Mouse (Mus musculus) forebrain, embryonic 16.5 days (tissue): ENCODE measurements around the gene Slc17a6. TPM values are rescaled to one million over a fixed set of nuclear protein-coding genes. Genes with fewer than 3 reads are reported as not detected.

ENCODE experiments used
- ATAC-seq: fragments of 200-750 bp; cut with Nextera tagmentation; 2 replicates; pipeline ENCODE4 v1.8.0; 2017; ENCODE audit warnings: mild to moderate bottlenecking, moderate library complexity
- H3K27ac ChIP-seq: fragments of 300-500 bp; sonication (generic); 2 replicates; pipeline ENCODE4 v1.5.1; 2014; ENCODE audit warnings: low read length, control low read depth
- H3K27me3 ChIP-seq: fragments of 300-500 bp; sonication (generic); replicated peaks from 2 replicates; pipeline ENCODE4 v1.6.1; 2014; ENCODE audit warnings: low read length; ENCODE audit not compliant: control insufficient read depth, insufficient read depth
- H3K36me3 ChIP-seq: fragments of 300-500 bp; sonication (generic); 2 replicates; pipeline ENCODE4 v1.6.1; 2014; ENCODE audit not compliant: control insufficient read depth, insufficient read depth
- H3K4me1 ChIP-seq: fragments of 300-500 bp; sonication (generic); replicated peaks from 2 replicates; pipeline ENCODE4 v1.6.1; 2014; ENCODE audit warnings: low read length; ENCODE audit not compliant: control insufficient read depth, insufficient read depth
- H3K4me2 ChIP-seq: fragments of 300-500 bp; sonication (generic); 2 replicates; pipeline ENCODE4 v1.6.1; 2014; ENCODE audit warnings: mild to moderate bottlenecking, low read length, control low read depth
- H3K4me3 ChIP-seq: fragments of 300-500 bp; sonication (generic); replicated peaks from 2 replicates; pipeline ENCODE4 v1.5.1; 2014; ENCODE audit warnings: mild to moderate bottlenecking, low read length, control low read depth
- H3K9ac ChIP-seq: fragments of 300-500 bp; sonication (generic); replicated peaks from 2 replicates; pipeline ENCODE4 v1.6.1; 2014; ENCODE audit warnings: low read depth, low read length, control low read depth
- H3K9me3 ChIP-seq: fragments of 300-500 bp; sonication (generic); 2 replicates; pipeline ENCODE4 v1.6.1; 2016; ENCODE audit warnings: low read length; ENCODE audit not compliant: control insufficient read depth
- WGBS: fragments of 180-500 bp; shearing (Covaris S2); extraction: QIAGEN DNeasy Blood & Tissue Kit; methylation state at CpG from one replicate; pipeline ENCODE4 v1.1.7; 2014; 5-methylcytosine and 5-hydroxymethylcytosine counted together
- polyA plus RNA-seq: library from polyadenylated mRNA; unstranded; fragments of >200 nt; fragmentation: Nextera tagmentation; extraction: Ambion mirVana; gene quantifications from 2 replicates; pipeline ENCODE4 v1.2.1, GENCODE M21; 2015

Slc17a6 gene
- polyA plus RNA-seq, 1 experiment from 2014 or later, result 52.7 TPM

DNA sequence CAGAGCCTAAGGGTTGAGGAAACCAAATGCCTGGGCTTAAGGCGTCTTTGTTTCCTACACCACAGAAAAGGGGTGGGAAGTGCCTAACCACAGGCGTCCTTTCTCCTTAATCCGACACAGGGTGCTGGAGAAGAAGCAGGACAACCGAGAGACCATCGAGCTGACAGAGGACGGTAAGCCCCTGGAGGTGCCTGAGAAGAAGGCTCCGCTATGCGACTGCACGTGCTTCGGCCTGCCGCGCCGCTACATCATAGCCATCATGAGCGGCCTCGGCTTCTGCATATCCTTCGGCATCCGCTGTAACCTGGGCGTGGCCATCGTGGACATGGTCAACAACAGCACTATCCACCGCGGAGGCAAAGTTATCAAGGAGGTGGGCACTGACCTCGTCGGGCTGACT lies 3.4 kb downstream of the Slc17a6 start:
- Histone ChIP-seq H3K9me3 (no peaks in the 10 kb centered on the region), H3K36me3 (no peaks in the 10 kb centered on the region), H3K4me1 (peaks cover 27% of the 10 kb centered on the region), H3K27ac (peak overlapping the region; percentile 71), H3K27me3 (peaks cover 16% of the 10 kb centered on the region), H3K9ac (peak overlapping the region; percentile 66), H3K4me3 (peak overlapping the region; percentile 46), H3K4me2 (peak overlapping the region; percentile 50)
- under 1% methylated on average over 23 of the region's 23 CpGs for WGBS
- ATAC-seq, result peak; percentile 6; the same call in 1 of the 2 replicates

- Histone ChIP-seq H3K4me1 (peaks cover 27% of the 10 kb centered on the region), H3K36me3 (no peaks in the 10 kb centered on the region), H3K4me2 (peak overlapping the region; percentile 50), H3K9me3 (no peaks in the 10 kb centered on the region), H3K27me3 (peaks cover 18% of the 10 kb centered on the region), H3K9ac (peak overlapping the region; percentile 66), H3K27ac (peak overlapping the region; percentile 71), H3K4me3 (peak overlapping the region; percentile 46)
- 6% methylated on average over 11 of the region's 11 CpGs for WGBS
- no peak for ATAC-seq
Measured at GRCm38 (mm10) chr7:51625591-51626255, 3.9 kb downstream of the Slc17a6 start.

GRCm38 (mm10) chr7:51626451-51627000 lies 4.7 kb downstream of the Slc17a6 start:
- peak overlapping the region; percentile 50 for H3K4me2 ChIP-seq
- 3% methylated on average over 16 of the region's 16 CpGs for WGBS
- peak overlapping the region; percentile 66 for H3K9ac ChIP-seq
- H3K36me3 ChIP-seq, result no peaks in the 10 kb centered on the region
- H3K4me3 ChIP-seq, result peak overlapping the region; percentile 46
- no peaks in the 10 kb centered on the region for H3K9me3 ChIP-seq
- peak overlapping the region; percentile 71 for H3K27ac ChIP-seq
- peaks cover 18% of the 10 kb centered on the region for H3K27me3 ChIP-seq
- peaks cover 24% of the 10 kb centered on the region for H3K4me1 ChIP-seq
- no peak for ATAC-seq

DNA sequence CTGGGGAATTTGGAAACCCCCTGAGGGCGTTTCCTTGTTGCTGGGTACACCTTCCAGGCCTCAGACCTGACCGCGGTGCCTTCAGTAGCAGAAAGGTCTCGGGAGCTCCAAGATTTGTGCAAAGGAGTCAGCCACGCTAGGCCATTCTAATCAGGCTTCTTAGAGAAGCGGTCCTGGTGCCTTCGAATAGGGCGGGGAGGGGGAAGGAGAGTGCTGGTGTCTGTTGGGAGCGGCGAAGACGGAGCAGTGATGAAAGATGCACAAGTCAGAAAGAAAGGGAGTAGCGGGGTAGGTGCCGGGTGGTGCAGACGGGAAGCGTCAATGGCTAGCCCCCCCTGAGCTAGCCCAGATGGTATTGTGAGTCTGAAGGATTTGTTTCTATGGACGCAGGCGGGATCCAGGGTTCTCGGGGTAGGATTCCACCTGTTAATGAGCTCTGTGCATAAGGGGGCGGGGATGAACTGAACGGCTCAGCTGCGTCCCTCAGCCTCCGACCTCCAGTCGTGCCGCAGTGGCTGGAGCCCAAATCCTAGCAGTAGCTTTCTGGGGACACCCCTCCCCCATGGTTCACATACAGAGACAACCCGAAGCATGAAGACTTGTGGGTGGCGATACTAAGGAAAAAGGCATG lies 5.3 kb downstream of the Slc17a6 start:
- under 1% methylated on average over 26 of the region's 26 CpGs for WGBS

GRCm38 (mm10) chr7:51627666-51628065 lies 5.9 kb downstream of the Slc17a6 start:
- Histone ChIP-seq H3K27ac (peak overlapping the region; percentile 71), H3K9ac (peak overlapping the region; percentile 32), H3K36me3 (no peaks in the 10 kb centered on the region), H3K4me2 (peak overlapping the region; percentile 50), H3K4me1 (peaks cover 24% of the 10 kb centered on the region), H3K4me3 (peak overlapping the region; percentile 46), H3K9me3 (no peaks in the 10 kb centered on the region), H3K27me3 (peaks cover 18% of the 10 kb centered on the region)
- ATAC-seq, result no peak
- WGBS, result 1% methylated on average over 9 of the region's 9 CpGs

More for the DNA sequence above, 5.3 kb downstream of the Slc17a6 start:
- peak overlapping the region; percentile 50 for H3K4me2 ChIP-seq
- H3K4me3 ChIP-seq, result peak overlapping the region; percentile 46
- peak overlapping the region; percentile 71 for H3K27ac ChIP-seq
- ATAC-seq, result peak; percentile 68
- no peaks in the 10 kb centered on the region for H3K9me3 ChIP-seq
- H3K9ac ChIP-seq, result peak overlapping the region; percentile 32
- H3K27me3 ChIP-seq, result peaks cover 18% of the 10 kb centered on the region
- no peaks in the 10 kb centered on the region for H3K36me3 ChIP-seq
- H3K4me1 ChIP-seq, result peaks cover 22% of the 10 kb centered on the region

DNA sequence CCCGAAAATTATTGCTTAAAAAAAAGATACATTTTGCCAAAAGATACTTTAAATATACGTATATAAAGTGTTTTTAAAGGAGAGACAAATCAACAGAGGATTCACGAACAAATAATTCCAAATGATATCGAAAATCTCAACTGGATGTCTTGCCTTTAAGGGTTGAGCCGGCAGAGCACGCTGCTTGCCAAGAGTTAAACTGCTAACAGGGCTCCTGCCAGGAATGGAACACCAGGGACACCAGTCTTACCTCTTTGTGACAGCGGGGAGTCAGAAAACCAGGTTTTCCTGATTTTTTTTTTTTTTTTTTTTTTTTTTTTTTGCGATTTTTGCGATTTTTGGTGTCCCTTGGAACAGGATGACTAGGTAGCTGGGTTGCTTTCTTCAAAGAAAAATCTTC lies 6.5 kb downstream of the Slc17a6 start:
- WGBS, result 4% methylated on average over 9 of the region's 9 CpGs
- peak overlapping the region; percentile 31 for H3K4me2 ChIP-seq
- H3K36me3 ChIP-seq, result no peaks in the 10 kb centered on the region
- no peak for ATAC-seq
- H3K9ac ChIP-seq, result no peak overlapping the region
- peaks cover 18% of the 10 kb centered on the region for H3K27me3 ChIP-seq
- no peaks in the 10 kb centered on the region for H3K9me3 ChIP-seq
- peaks cover 29% of the 10 kb centered on the region for H3K4me1 ChIP-seq
- no peak overlapping the region for H3K4me3 ChIP-seq
- H3K27ac ChIP-seq, result no peak overlapping the region; the same call in 1 of the 2 replicates

GRCm38 (mm10) chr7:51629206-51629605 lies 7.4 kb downstream of the Slc17a6 start:
- WGBS, result 5% methylated on average over 3 of the region's 3 CpGs
- Histone ChIP-seq H3K36me3 (no peaks in the 10 kb centered on the region), H3K9me3 (no peaks in the 10 kb centered on the region), H3K4me3 (peak overlapping the region; percentile 23), H3K9ac (no peak overlapping the region; the same call in 1 of the 2 replicates), H3K4me1 (peaks cover 31% of the 10 kb centered on the region), H3K4me2 (peak overlapping the region; percentile 45), H3K27ac (peak overlapping the region; percentile 64), H3K27me3 (peaks cover 18% of the 10 kb centered on the region)
- ATAC-seq, result no peak

- H3K4me1 ChIP-seq, result peaks cover 28% of the 10 kb centered on the region
- H3K4me3 ChIP-seq, result no peak overlapping the region
- no peak for ATAC-seq
- H3K4me2 ChIP-seq, result peak overlapping the region; percentile 38
- H3K27me3 ChIP-seq, result peaks cover 9% of the 10 kb centered on the region; the same call in 1 of the 2 replicates
- 40% methylated on average over 3 of the region's 3 CpGs for WGBS
- H3K9me3 ChIP-seq, result no peaks in the 10 kb centered on the region
- H3K27ac ChIP-seq, result peak overlapping the region; percentile 66; the same call in 1 of the 2 replicates
- no peaks in the 10 kb centered on the region for H3K36me3 ChIP-seq
- no peak overlapping the region for H3K9ac ChIP-seq
Measured at GRCm38 (mm10) chr7:51631171-51631570, 9.4 kb downstream of the Slc17a6 start.

GRCm38 (mm10) chr7:51632543-51633229 lies 10.9 kb downstream of the Slc17a6 start:
- Histone ChIP-seq H3K9ac (peak overlapping the region; percentile 6; the same call in 1 of the 2 replicates), H3K36me3 (no peaks in the 10 kb centered on the region), H3K4me1 (peaks cover 15% of the 10 kb centered on the region), H3K4me3 (0 out of 2 replicates have a peak overlapping the region, but pooled peaks have one; percentile 2), H3K4me2 (peak overlapping the region; percentile 35), H3K9me3 (no peaks in the 10 kb centered on the region), H3K27ac (peak overlapping the region; percentile 77), H3K27me3 (0 out of 2 replicates have a peak, but pooled peaks cover 7% of the 10 kb centered on the region)
- ATAC-seq, result peak; percentile 83
- WGBS, result 6% methylated on average over 9 of the region's 9 CpGs
